Mouse (Mus musculus) right cerebral cortex, postnatal 4 days (tissue): ENCODE measurements at regions not wholly inside any gene's neighbourhood (a gene's known extent, or its start where the extent isn't known, plus 50 kb on each side); places are given as distances from the start of the nearest gene placed in this dataset.
A peak's percentile ranks its signal among the peaks of the same experiment; 100 is the strongest.
"Not testable (repeated sequence)": the region's sequence is repeated elsewhere in the genome, so short reads cannot be mapped to it uniquely, and the experiment has no call there.

ENCODE experiments used
- DNase-seq: peaks from one replicate; pipeline ENCODE4 v3.0.0-alpha.2; 2022

DNA sequence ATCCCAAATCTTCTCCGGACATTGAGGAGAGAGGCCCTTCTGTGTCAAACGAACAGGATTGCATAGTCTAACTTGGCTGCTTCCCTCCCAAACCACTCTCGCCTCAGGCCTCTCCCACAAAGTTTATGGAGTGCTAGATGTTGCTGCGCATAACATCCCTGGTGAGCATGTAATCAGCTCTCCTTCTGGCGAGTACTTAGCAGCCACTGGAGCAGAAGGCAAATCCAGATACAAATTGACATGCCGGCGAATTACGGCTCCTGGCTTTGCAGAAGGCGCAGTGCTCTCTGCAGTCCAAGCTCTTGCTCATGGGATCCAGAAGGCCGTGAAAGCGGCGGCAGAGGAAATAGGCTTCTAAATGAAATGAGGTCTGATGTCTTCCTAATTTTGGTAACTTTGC lies 338.2 kb upstream of the Gm6657 start:
- peak; percentile 10 for DNase-seq

DNA sequence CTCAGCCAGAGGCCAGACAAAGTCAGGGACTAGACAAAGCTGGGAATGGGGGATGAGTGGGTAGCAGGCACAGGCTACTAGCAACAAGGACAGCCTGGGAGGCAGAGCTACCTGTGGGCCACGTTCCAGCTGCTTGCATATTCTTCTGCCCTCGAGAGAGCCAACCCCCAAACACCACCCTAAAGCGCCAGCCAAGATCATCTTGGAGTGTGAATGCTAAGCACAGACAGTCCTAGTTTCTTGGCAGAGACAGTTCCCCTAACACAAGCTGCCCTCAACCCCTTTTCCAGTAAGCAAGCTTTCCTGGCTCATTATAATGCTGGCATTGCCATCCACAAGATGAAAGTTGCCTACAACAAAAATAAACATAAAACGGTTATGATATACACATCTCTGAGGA lies 336.8 kb upstream of the Gm6657 start:
- peak; percentile 17 for DNase-seq

DNA sequence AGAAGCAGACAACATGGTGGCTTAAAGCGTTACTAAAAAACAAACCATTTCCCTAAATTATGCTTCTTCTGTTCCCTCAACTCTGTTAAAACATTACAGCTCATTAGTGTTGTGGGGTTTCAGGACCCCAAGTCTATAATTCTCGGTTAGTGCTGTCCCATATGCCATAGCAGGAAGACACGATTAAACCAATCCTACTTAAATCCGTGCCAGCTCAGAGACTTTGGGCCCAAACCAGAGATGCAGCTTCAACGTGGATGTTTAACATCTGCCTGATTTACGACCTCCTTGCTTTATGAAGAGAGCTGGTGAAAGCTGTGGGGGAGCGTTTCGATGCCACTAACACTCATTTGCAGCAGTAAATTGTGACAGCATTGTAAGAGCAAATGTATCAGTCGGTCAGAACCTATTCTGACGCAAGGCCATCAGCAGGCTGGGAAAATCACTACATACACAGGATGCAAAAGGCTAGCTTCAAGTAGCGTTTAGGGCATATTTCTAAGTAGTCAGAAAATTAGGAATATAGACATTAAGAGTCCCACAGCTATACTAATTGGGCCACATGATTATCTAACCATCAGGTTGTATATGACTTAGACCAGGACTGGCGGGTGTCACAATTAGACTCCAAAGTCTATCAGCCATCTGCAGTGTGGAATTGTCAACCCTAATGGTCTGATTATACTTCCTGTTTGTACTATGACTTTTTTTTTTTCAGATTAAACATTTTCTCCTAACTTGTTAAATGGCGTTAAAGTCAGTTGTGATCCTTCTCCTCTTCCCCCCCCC lies 333.1 kb upstream of the Gm6657 start:
- DNase-seq, result no peak

GRCm38 (mm10) chr12:77867947-77868495 lies 326.0 kb upstream of the Gm6657 start:
- no peak for DNase-seq

DNA sequence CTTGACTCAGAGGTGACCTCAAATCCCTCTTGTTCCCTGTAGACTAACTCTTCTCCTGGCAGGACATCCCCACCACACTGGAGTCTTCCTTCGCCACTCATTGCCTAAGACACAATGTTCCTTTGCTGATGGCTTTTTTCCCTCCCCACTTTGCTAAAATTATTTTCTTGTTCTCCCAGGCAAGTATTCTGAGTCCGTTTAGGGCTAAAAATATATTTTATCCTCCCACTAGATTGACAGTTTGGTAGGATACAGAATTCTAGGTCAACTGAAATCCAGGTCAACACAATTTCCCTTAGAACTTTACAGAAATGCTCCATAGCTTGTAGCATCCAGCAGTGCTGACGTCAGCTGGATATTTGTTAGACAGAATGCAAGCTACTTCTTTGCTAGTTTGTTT lies 324.7 kb upstream of the Gm6657 start:
- DNase-seq, result no peak

GRCm38 (mm10) chr12:77887335-77887734 lies 306.7 kb upstream of the Gm6657 start:
- no peak for DNase-seq

GRCm38 (mm10) chr12:77891452-77891851 lies 302.6 kb upstream of the Gm6657 start:
- DNase-seq, result no peak

GRCm38 (mm10) chr12:77894238-77894637 lies 299.8 kb upstream of the Gm6657 start:
- no peak for DNase-seq

- no peak for DNase-seq
These were observed 298.5 kb upstream of the Gm6657 start for GRCm38 (mm10) chr12:77895508-77895907.

GRCm38 (mm10) chr12:77898974-77899373 lies 295.1 kb upstream of the Gm6657 start:
- DNase-seq, result not testable (repeated sequence)

GRCm38 (mm10) chr12:77901254-77901653 lies 292.8 kb upstream of the Gm6657 start:
- DNase-seq, result no peak

DNA sequence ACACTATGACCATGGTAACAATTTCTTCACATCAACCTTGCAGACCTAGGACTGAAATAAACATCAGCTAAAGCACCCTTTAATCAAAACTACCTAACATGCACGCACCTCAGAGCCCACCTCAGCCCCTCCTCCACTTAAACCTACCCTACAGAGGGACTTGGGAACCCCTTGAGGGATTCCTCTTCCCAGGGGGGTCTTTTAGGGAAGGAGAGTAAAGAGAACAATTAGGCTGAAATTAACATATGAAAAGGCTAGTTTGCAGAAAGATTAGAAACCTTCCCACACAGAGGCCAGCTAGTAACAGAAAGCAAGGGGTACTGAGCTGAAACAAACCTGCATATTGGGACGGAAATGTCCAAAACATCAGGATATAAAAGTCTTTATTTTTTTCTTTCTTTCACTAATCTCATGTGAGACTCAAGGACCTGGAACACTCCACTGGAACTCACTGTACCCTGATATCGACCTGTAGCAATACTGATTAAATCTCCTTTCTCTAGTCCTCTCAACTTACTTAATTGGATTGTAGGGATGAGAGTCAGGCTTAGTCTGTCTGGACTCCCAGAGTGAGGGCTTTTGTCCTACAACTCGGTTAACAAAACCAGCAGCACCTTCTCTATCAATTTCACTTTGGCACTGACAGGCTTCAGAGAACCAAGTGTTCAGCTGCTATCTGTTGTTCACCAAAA lies 281.0 kb upstream of the Gm6657 start:
- DNase-seq, result no peak

- no peak for DNase-seq
These were observed 265.3 kb upstream of the Gm6657 start for GRCm38 (mm10) chr12:77928729-77929128.

- no peak for DNase-seq
These were observed 264.5 kb upstream of the Gm6657 start for GRCm38 (mm10) chr12:77929571-77929970.

DNA sequence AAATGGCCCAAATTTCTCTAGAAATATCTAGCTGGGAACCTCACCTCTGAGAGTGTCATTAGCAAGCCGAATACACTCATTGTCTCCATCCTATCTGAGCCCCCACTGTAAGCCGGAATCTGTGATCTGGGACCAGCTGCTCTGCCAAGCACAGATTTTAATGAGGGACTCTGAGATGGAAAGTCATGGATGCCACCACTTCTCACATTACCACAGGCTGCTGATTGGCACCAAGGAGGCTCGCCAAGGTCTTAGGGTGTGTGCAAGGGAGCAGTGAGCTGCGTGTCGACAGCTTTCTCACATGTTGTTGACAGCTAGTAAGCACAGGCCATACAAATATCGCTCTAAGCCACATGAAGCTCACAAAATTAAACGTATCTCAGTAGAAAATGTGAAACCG lies 250.1 kb upstream of the Gm6657 start:
- DNase-seq, result no peak

DNA sequence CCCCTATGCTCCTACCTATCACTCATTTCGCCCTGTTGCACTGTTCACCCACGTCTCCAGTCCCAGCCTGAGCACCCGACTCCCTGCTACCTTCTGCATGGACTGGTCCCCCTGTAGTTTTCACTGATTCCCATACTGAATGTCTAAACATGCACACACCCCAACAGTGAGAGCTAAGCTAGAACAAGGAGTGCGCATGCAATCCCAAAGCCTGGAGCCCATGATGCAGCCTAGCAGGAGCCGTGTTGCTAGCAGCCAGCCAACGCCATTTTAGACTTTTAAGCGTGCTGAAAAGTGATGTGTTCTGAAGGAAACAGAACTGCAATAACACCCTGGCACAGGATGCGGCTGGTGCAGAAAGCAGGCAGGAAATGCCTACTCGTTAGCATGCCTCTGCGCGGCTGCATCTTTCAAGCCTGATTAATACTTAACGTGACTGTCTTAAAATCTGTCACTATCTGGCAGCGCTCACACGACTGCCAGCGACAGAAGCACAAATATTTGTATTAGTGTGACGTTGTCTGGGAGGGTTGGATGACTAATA lies 244.5 kb upstream of the Gm6657 start:
- peak; percentile 33 for DNase-seq

GRCm38 (mm10) chr12:77952492-77952891 lies 241.6 kb upstream of the Gm6657 start:
- DNase-seq, result no peak

DNA sequence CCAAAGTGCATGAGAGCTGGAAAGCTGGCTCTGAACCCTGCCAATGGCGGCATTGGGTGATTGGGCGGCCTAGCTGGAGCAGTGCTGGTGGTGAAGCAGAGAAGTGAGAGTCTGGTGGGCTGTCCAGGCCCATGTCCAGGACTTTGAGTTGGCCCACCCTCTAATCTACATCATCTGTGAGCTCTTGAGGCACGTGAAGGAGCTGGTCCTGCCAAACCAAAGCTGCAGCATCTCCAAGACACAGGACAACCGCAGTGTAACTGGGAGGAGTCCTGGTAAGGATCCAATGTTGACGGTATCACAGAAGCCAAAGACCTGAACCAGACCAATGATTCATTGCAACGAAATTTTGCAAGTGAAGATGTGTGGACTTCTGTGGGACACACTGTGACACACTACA lies 231.4 kb upstream of the Gm6657 start:
- DNase-seq, result no peak

- DNase-seq, result no peak
These were observed 225.5 kb upstream of the Gm6657 start for GRCm38 (mm10) chr12:77968543-77968942.

DNA sequence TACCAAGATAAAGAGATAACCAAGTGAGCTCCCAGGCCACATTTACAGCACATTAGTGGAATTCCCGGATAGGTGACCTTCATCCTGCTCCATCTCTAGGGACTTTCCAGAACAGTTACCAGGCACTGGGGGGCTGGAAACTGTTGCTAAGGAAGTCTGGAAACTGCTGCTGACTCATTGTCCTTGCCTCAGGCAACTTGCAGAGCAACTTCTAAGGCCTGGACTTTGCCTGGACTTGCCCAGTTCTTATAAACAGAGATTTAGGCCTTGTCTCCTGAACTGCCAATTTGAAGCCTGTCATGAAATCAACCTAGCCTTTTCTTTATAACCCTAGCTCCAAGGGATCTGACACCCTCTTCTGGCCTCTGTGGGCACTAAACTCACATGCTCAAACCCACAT lies 224.0 kb upstream of the Gm6657 start:
- no peak for DNase-seq

DNA sequence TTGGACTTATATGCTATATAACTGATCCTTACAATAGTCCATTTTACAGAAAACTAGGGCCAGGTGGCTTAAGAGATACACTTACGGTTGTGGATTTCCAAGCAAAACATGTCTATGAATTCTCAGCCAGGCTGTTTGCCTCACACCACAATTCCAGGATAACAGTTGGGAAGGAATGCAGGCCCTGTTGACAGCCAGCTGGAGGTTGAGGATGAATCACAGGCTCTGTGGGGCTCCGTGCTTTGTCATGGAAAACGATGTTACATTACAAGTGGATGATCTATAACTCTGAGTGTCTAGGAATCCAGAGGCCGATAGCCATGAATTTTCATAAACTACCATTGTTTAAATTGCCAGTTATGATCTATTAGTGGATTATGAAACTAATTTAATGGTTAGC lies 221.9 kb upstream of the Gm6657 start:
- DNase-seq, result no peak

DNA sequence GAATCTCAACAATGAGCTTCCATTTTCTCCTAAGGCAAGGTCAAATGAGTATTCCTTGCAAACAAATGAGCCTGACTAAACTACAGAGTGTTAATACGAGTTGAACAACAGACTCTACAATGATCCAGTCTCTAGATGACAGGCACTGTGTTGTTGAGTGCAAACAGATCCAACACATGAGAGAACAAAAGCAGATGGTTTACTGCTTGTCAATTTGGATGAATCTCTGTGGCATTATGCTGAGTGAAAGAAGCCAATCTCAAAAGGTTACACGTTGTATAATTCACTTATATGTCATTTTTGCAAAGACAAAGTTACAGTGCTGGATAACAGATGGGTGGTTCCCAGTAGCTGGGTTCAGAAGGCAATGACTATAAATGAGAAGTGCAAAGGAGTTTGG lies 217.1 kb upstream of the Gm6657 start:
- no peak for DNase-seq

DNA sequence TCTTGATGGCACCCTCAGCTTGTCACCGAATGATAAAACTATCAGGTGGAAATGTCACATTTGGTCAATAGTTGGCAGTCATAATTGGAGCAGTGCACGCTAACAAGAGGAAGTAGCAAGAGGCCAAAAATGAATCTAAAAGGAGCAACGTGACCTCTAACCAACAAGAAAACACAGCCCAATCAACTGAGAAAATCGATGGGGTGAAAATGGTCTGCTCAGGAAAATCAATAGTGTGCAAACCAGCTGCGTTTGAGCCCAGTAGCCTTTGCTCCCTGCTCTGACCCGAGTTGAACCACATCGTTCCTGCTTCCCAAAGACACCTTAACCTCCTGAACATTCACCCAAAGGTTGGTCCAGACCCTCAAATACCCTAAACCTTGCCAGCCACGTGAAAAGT lies 207.3 kb upstream of the Gm6657 start:
- DNase-seq, result no peak

DNA sequence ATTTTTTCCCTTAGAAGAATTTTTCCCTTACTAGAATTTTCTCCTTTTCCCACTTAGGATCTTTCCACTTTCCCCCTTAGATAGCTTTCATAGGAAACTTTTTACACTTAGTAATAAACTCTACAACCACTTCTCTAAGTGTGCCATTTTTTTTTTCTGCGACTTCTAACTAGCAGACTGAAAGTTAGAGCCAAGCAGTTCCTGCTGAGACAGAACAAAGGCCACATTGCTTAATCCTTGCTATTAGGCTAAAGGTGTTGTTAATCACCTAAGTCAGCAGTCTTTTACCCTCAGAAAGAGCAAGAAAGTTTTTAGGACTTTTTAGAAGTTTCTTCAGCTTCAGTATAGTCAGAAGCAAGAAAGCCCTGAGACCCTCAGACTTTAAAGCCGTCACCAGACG lies 204.3 kb upstream of the Gm6657 start:
- no peak for DNase-seq
